In the genomic region with DNA sequence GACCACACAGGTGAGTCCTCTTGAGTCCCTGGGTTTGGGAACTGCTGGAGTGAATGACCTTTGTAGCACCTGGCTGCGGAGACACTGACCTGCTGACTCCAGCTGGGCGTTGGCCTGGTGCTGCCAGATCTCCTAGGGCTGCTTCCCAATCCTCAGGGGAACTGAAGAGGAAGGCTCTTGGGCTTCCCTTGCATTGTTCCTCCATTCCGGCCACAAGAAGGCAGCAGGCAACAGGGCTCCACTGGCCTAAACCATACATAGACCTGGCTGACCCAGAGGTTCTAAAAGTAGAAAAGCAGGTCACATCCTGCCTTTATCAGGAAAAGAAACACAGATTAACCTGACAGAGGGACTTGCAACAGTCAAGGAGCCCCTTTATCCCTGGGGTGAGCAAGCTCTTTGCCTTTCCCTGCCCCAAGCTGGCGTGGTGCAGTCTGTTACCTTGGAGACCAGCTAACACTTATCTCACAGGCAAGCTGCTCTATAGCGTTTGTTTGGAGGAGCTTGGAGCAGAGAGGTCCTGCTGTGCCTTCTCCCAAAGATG, we compare ENCODE assay signal across 9 mouse cellular contexts. TPM values are rescaled to one million over a fixed set of nuclear protein-coding genes. Genes with fewer than 3 reads are reported as not detected.
A peak's percentile ranks its signal among the peaks of the same experiment; 100 is the strongest.
DNase-seq lines count a peak whose midpoint lies in the region; ATAC-seq and TF ChIP-seq lines count a peak whose summit lies in the region.
"Had no signal": no experiment of that assay in that cellular context is flagged by ENCODE, and none has a peak within 500 bp of the region (broad histone marks: within the 10 kb centered on the region; RNA-seq: fewer than 3 reads in every experiment).

No protein-coding gene starts in this region.

- WGBS in heart, adult 2 months, result 4% methylated on average over 5 of the region's 5 CpGs

- peak overlapping the region; percentile 47 for H3K4me3 ChIP-seq in heart, adult 2 months
- H3K4me3 ChIP-seq: liver, embryonic 13.5 days had no signal

- H3K27ac ChIP-seq in heart, adult 2 months, result peak overlapping the region; percentile 66
- H3K27ac ChIP-seq: liver, embryonic 13.5 days had no signal

- H3K4me1 ChIP-seq in heart, adult 2 months (ENCODE audit: control insufficient read depth, insufficient read depth, low read length), result peaks cover 15% of the 10 kb centered on the region
- H3K4me1 ChIP-seq: liver, embryonic 13.5 days had no signal

- peak; percentile 79; the same call in 1 of the 2 replicates for TF ChIP-seq EP300 in heart, adult 2 months (IDR thresholded peaks at IDR 0.05; ENCODE audit: insufficient read depth, low read depth, low read length)

- no peaks in the 10 kb centered on the region for H3K36me3 ChIP-seq in heart, adult 2 months (ENCODE audit: control insufficient read depth, insufficient read depth, low read length)

- no peak for ATAC-seq in megakaryocyte, adult 5-6 weeks (ENCODE audit: poor library complexity, severe bottlenecking)

- peak; percentile 33 to 59 for DNase-seq in adrenal gland, adult (ENCODE audit: inconsistent age in 2 of 2, low spot score in 1 of 2)
- DNase-seq in adrenal gland, adult 18-20 months (ENCODE audit: low spot score in 2 of 2), result no peak
- DNase-seq in ES-CJ7 (ENCODE audit: low read depth, low spot score), result peak; percentile 79
- peak; percentile 54 to 71 for DNase-seq in heart, adult 2 months
- peak; percentile 41 to 73 for DNase-seq in kidney, postnatal 25 days
- peak; percentile 47 for DNase-seq in retina, postnatal 1 day
- no peak for DNase-seq in T-cell, adult 2 months (ENCODE audit: low spot score)
- DNase-seq: liver, embryonic 13.5 days had no signal

- peak; percentile 66 for TF ChIP-seq CTCF in heart, adult 2 months (IDR thresholded peaks at IDR 0.05)

- H3K9ac ChIP-seq in heart, adult 2 months (ENCODE audit: low read depth, low read length), result peak overlapping the region; percentile 3
- H3K9ac ChIP-seq: liver, embryonic 13.5 days had no signal

- no peak for TF ChIP-seq POLR2A in heart, adult 2 months (IDR thresholded peaks at IDR 0.05; ENCODE audit: insufficient read depth, low read depth, low read length)

- intact Hi-C loops in heart, adult 2 months (cut with DNase I), result no loop called here

- no peaks in the 10 kb centered on the region for H3K27me3 ChIP-seq in heart, adult 2 months (ENCODE audit: control insufficient read depth, insufficient read depth, low read length)

- H3K79me2 ChIP-seq in heart, adult 2 months (replicated peaks; ENCODE audit: control insufficient read depth, insufficient read depth, low read length), result no peaks in the 10 kb centered on the region

RNA-seq across cellular contexts. Expression of gene Vwa3a, which starts 0.5 kb away (rescaled TPM):
- 1 to 10 TPM; 2.3 to 2.6 TPM for total RNA-seq in adrenal gland, adult 18-20 months (2021)
- total RNA-seq in heart, adult 2 months (2021), result 1 to 10 TPM; 3.1 to 5.0 TPM
- 4.5 and 7.9 TPM in 2 replicates for polyA plus RNA-seq in heart, adult 2 months (2012; rRNA removed)
- total RNA-seq in megakaryocyte, adult 5-6 weeks (2015), result 0.11 TPM in 1 of 2 replicates, not detected in the other
- not detected in 2 replicates for total RNA-seq in megakaryocyte, adult 5-6 weeks (2017)

Comparison
In these comparisons a context has a peak if more than half of its experiments do, and no peak if none do; other contexts are left out.
1. DNase-seq: peak in adrenal gland, adult (2 of 2), ES-CJ7 (single experiment), heart, adult 2 months (2 of 2), kidney, postnatal 25 days (2 of 2) and retina, postnatal 1 day (single experiment); none in adrenal gland, adult 18-20 months (0 of 2) and T-cell, adult 2 months (single experiment).